Mouse (Mus musculus): ENCODE data around the gene Mapk8. TPM values are rescaled to one million over a fixed set of nuclear protein-coding genes. Genes with fewer than 3 reads are reported as not detected.

The Mapk8 gene
- polyA plus RNA-seq, 1 experiment = 12.0 TPM

- Histone ChIP-seq H3K4me2 (ENCODE audit: low read depth) (no peak overlapping the region), H3K4me3 (no peak overlapping the region), H3K36me3 (ENCODE audit: control insufficient read depth, insufficient read depth) (no peaks in the 10 kb centered on the region), H3ac (ENCODE audit: control insufficient read depth, insufficient read length) (no peak overlapping the region), H3K27me3 (ENCODE audit: control insufficient read depth, insufficient read depth, insufficient read length) (peaks cover 19% of the 10 kb centered on the region), H3K79me2 (ENCODE audit: control insufficient read depth, insufficient read depth) (peaks cover 11% of the 10 kb centered on the region)
- TF ChIP-seq POLR2AphosphoS2 (IDR thresholded peaks at IDR 0.05; ENCODE audit: insufficient read length, low read depth) (no peak), E2F4 (IDR thresholded peaks at IDR 0.05; ENCODE audit: insufficient read depth) (no peak), TCF12 (IDR thresholded peaks at IDR 0.05; ENCODE audit: insufficient read depth, poor library complexity, severe bottlenecking) (no peak), MYOD1 (IDR thresholded peaks at IDR 0.05; ENCODE audit: control insufficient read depth in 1 of 3, insufficient read length in 2 of 3, low read depth in 2 of 3) (no peak), CEBPB (IDR thresholded peaks at IDR 0.05; ENCODE audit: insufficient read depth, poor library complexity, severe bottlenecking) (no peak), REST (IDR thresholded peaks at IDR 0.05; ENCODE audit: insufficient read depth, insufficient read length) (no peak), TCF3 (IDR thresholded peaks at IDR 0.05; ENCODE audit: insufficient read length, low read depth) (no peak), USF1 (IDR thresholded peaks at IDR 0.05; ENCODE audit: low read depth) (no peak), POLR2A (IDR thresholded peaks at IDR 0.05; ENCODE audit: insufficient read length, low read depth) (no peak)
These were observed 3.4 kb upstream of the Mapk8 start for GRCm38 (mm10) chr14:33450331-33450730.

DNA sequence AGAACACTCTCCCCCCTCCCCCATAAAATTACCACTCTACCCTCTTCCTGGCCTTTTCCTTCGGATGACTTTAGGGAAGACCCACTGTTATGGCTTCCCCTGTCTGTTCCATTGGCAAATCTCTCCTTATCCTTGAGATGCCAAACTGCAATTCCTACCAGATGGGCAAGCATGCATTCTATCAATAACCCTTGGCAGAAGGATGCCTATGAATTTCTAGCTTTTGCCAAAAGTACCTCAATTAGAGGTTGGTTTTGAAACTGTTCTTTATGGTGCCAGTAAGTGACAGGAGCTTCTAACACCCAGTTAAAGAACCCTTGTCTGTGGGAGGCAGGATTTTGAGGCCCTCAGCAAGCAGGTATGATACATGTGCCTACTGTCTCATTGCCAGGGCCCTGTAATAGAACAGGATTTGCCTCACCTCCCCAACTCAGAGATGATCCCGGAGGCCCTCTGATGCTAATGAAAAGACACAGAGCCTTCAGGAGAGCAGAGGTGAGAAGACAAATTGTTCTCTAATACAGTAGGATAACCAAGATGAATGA is 2.4 kb upstream of the Mapk8 start:
- no peak overlapping the region for H3K4me2 ChIP-seq (ENCODE audit: low read depth)
- no peaks in the 10 kb centered on the region for H3K36me3 ChIP-seq (ENCODE audit: control insufficient read depth, insufficient read depth)
- H3K27me3 ChIP-seq (ENCODE audit: control insufficient read depth, insufficient read depth, insufficient read length) = peaks cover 19% of the 10 kb centered on the region
- no peak overlapping the region for H3ac ChIP-seq (ENCODE audit: control insufficient read depth, insufficient read length)
- H3K4me3 ChIP-seq = no peak overlapping the region
- peaks cover 21% of the 10 kb centered on the region for H3K79me2 ChIP-seq (ENCODE audit: control insufficient read depth, insufficient read depth)
- TF ChIP-seq REST (IDR thresholded peaks at IDR 0.05; ENCODE audit: insufficient read depth, insufficient read length) = no peak
- no peak for TF ChIP-seq POLR2A (IDR thresholded peaks at IDR 0.05; ENCODE audit: insufficient read length, low read depth)
- TF ChIP-seq MYOD1 (IDR thresholded peaks at IDR 0.05; ENCODE audit: control insufficient read depth in 1 of 3, insufficient read length in 2 of 3, low read depth in 2 of 3) = no peak
- no peak for TF ChIP-seq SRF (IDR thresholded peaks at IDR 0.05; ENCODE audit: control insufficient read depth, insufficient read length, low read depth)
- TF ChIP-seq MAX (IDR thresholded peaks at IDR 0.05; ENCODE audit: low read depth) = no peak
- no peak for TF ChIP-seq USF1 (IDR thresholded peaks at IDR 0.05; ENCODE audit: low read depth)
- TF ChIP-seq TCF3 (IDR thresholded peaks at IDR 0.05; ENCODE audit: insufficient read length, low read depth) = no peak
- no peak for TF ChIP-seq CEBPB (IDR thresholded peaks at IDR 0.05; ENCODE audit: insufficient read depth, poor library complexity, severe bottlenecking)
- TF ChIP-seq E2F4 (IDR thresholded peaks at IDR 0.05; ENCODE audit: insufficient read depth) = no peak
- TF ChIP-seq POLR2AphosphoS2 (IDR thresholded peaks at IDR 0.05; ENCODE audit: insufficient read length, low read depth) = no peak
- no peak for TF ChIP-seq TCF12 (IDR thresholded peaks at IDR 0.05; ENCODE audit: insufficient read depth, poor library complexity, severe bottlenecking)
- no peak for TF ChIP-seq MYOG (IDR thresholded peaks at IDR 0.05; ENCODE audit: control insufficient read depth in 1 of 3, insufficient read depth in 1 of 3, insufficient read length in 2 of 3, low read depth in 2 of 3)

GRCm38 (mm10) chr14:33448276-33448675 is 1.3 kb upstream of the Mapk8 start:
- Histone ChIP-seq H3K4me3 (no peak overlapping the region), H3ac (ENCODE audit: control insufficient read depth, insufficient read length) (no peak overlapping the region), H3K36me3 (ENCODE audit: control insufficient read depth, insufficient read depth) (no peaks in the 10 kb centered on the region), H3K27me3 (ENCODE audit: control insufficient read depth, insufficient read depth, insufficient read length) (peaks cover 15% of the 10 kb centered on the region), H3K4me2 (ENCODE audit: low read depth) (no peak overlapping the region), H3K79me2 (ENCODE audit: control insufficient read depth, insufficient read depth) (peaks cover 32% of the 10 kb centered on the region)
- TF ChIP-seq MAX (IDR thresholded peaks at IDR 0.05; ENCODE audit: low read depth) (no peak), E2F4 (IDR thresholded peaks at IDR 0.05; ENCODE audit: insufficient read depth) (no peak), REST (IDR thresholded peaks at IDR 0.05; ENCODE audit: insufficient read depth, insufficient read length) (no peak), MYOD1 (IDR thresholded peaks at IDR 0.05; ENCODE audit: control insufficient read depth in 1 of 3, insufficient read length in 2 of 3, low read depth in 2 of 3) (no peak), USF1 (IDR thresholded peaks at IDR 0.05; ENCODE audit: low read depth) (no peak), SRF (IDR thresholded peaks at IDR 0.05; ENCODE audit: control insufficient read depth, insufficient read length, low read depth) (no peak), MYOG (IDR thresholded peaks at IDR 0.05; ENCODE audit: control insufficient read depth in 1 of 3, insufficient read depth in 1 of 3, insufficient read length in 2 of 3, low read depth in 2 of 3) (no peak), CEBPB (IDR thresholded peaks at IDR 0.05; ENCODE audit: insufficient read depth, poor library complexity, severe bottlenecking) (no peak), TCF12 (IDR thresholded peaks at IDR 0.05; ENCODE audit: insufficient read depth, poor library complexity, severe bottlenecking) (no peak), POLR2AphosphoS2 (IDR thresholded peaks at IDR 0.05; ENCODE audit: insufficient read length, low read depth) (no peak), TCF3 (IDR thresholded peaks at IDR 0.05; ENCODE audit: insufficient read length, low read depth) (no peak), POLR2A (IDR thresholded peaks at IDR 0.05; ENCODE audit: insufficient read length, low read depth) (no peak)

GRCm38 (mm10) chr14:33446561-33447023 is 366 bp downstream of the Mapk8 start:
- Histone ChIP-seq H3K4me2 (ENCODE audit: low read depth) (peak overlapping the region; percentile 81), H3K79me2 (ENCODE audit: control insufficient read depth, insufficient read depth) (peaks cover 47% of the 10 kb centered on the region), H3ac (ENCODE audit: control insufficient read depth, insufficient read length) (peak overlapping the region; percentile 24), H3K4me3 (peak overlapping the region; percentile 40), H3K36me3 (ENCODE audit: control insufficient read depth, insufficient read depth) (no peaks in the 10 kb centered on the region), H3K27me3 (ENCODE audit: control insufficient read depth, insufficient read depth, insufficient read length) (peaks cover 15% of the 10 kb centered on the region)
- TF ChIP-seq POLR2AphosphoS2 (IDR thresholded peaks at IDR 0.05; ENCODE audit: insufficient read length, low read depth) = no peak
- TF ChIP-seq TCF12 (IDR thresholded peaks at IDR 0.05; ENCODE audit: insufficient read depth, poor library complexity, severe bottlenecking) = no peak
- no peak for TF ChIP-seq SRF (IDR thresholded peaks at IDR 0.05; ENCODE audit: control insufficient read depth, insufficient read length, low read depth)
- no peak for TF ChIP-seq TCF3 (IDR thresholded peaks at IDR 0.05; ENCODE audit: insufficient read length, low read depth)
- TF ChIP-seq POLR2A (IDR thresholded peaks at IDR 0.05; ENCODE audit: insufficient read length, low read depth) = no peak
- no peak for TF ChIP-seq MYOG (IDR thresholded peaks at IDR 0.05; ENCODE audit: control insufficient read depth in 1 of 3, insufficient read depth in 1 of 3, insufficient read length in 2 of 3, low read depth in 2 of 3)
- TF ChIP-seq USF1 (IDR thresholded peaks at IDR 0.05; ENCODE audit: low read depth) = no peak
- no peak for TF ChIP-seq MAX (IDR thresholded peaks at IDR 0.05; ENCODE audit: low read depth)
- TF ChIP-seq MYOD1 (IDR thresholded peaks at IDR 0.05; ENCODE audit: control insufficient read depth in 1 of 3, insufficient read length in 2 of 3, low read depth in 2 of 3) = no peak
- no peak for TF ChIP-seq E2F4 (IDR thresholded peaks at IDR 0.05; ENCODE audit: insufficient read depth)
- no peak for TF ChIP-seq REST (IDR thresholded peaks at IDR 0.05; ENCODE audit: insufficient read depth, insufficient read length)
- no peak for TF ChIP-seq CEBPB (IDR thresholded peaks at IDR 0.05; ENCODE audit: insufficient read depth, poor library complexity, severe bottlenecking)
